Mouse (Mus musculus) liver, embryonic 15.5 days (tissue): ENCODE measurements at regions not wholly inside any gene's neighbourhood (a gene's known extent, or its start where the extent isn't known, plus 50 kb on each side); places are given as distances from the start of the nearest gene placed in this dataset.

Source experiments
- ATAC-seq: fragments of 200-750 bp; cut with Nextera tagmentation; 2 replicates; pipeline ENCODE4 v1.8.0; 2017; ENCODE audit warnings: moderate number of reproducible peaks, mild to moderate bottlenecking, moderate library complexity; ENCODE audit not compliant: insufficient read depth
- H3K27ac ChIP-seq: fragments of 300-500 bp; sonication (generic); replicated peaks from 2 replicates; pipeline ENCODE4 v1.5.1; 2015; ENCODE audit warnings: mild to moderate bottlenecking, inconsistent platforms
- H3K27me3 ChIP-seq: fragments of 300-500 bp; sonication (generic); 2 replicates; pipeline ENCODE4 v1.6.1; 2015; ENCODE audit warnings: mild to moderate bottlenecking, inconsistent platforms
- H3K36me3 ChIP-seq: fragments of 300-500 bp; sonication (generic); replicated peaks from 2 replicates; pipeline ENCODE4 v1.6.1; 2015; ENCODE audit warnings: moderate library complexity, mild to moderate bottlenecking, inconsistent platforms
- H3K4me1 ChIP-seq: fragments of 300-500 bp; sonication (generic); replicated peaks from 2 replicates; pipeline ENCODE4 v1.6.1; 2015; ENCODE audit warnings: inconsistent platforms
- H3K4me2 ChIP-seq: fragments of 300-500 bp; sonication (generic); 2 replicates; pipeline ENCODE4 v1.6.1; 2015; ENCODE audit warnings: moderate library complexity, mild to moderate bottlenecking, inconsistent platforms
- H3K4me3 ChIP-seq: fragments of 300-500 bp; sonication (generic); replicated peaks from 2 replicates; pipeline ENCODE4 v1.5.1; 2015; ENCODE audit warnings: mild to moderate bottlenecking, inconsistent platforms
- H3K9ac ChIP-seq: fragments of 300-500 bp; sonication (generic); 2 replicates; pipeline ENCODE4 v1.6.1; 2015; ENCODE audit warnings: moderate library complexity, mild to moderate bottlenecking, inconsistent platforms
- H3K9me3 ChIP-seq: fragments of 300-500 bp; sonication (generic); replicated peaks from 2 replicates; pipeline ENCODE4 v1.6.1; 2016; ENCODE audit warnings: inconsistent platforms
- WGBS: fragments of 180-500 bp; shearing (Covaris S2); methylation state at CpG from one replicate; pipeline ENCODE4 v1.1.7; 2015; ENCODE audit warnings: mixed read lengths; ENCODE audit not compliant: insufficient replicate concordance; 5-methylcytosine and 5-hydroxymethylcytosine counted together

GRCm38 (mm10) chr2:133138877-133139276 lies 193.2 kb upstream of the Fermt1 start:
- Histone ChIP-seq H3K27me3 (no peaks in the 10 kb centered on the region), H3K4me1 (no peaks in the 10 kb centered on the region), H3K4me2 (no peak overlapping the region), H3K36me3 (no peaks in the 10 kb centered on the region), H3K9me3 (no peaks in the 10 kb centered on the region), H3K4me3 (no peak overlapping the region), H3K27ac (no peak overlapping the region), H3K9ac (no peak overlapping the region)
- no peak for ATAC-seq
- whole genome bisulfite sequencing = 39% methylated on average over 4 of the region's 4 CpGs

- no peaks in the 10 kb centered on the region for H3K9me3 ChIP-seq
- no peak for ATAC-seq
- no peaks in the 10 kb centered on the region for H3K27me3 ChIP-seq
- H3K4me2 ChIP-seq = no peak overlapping the region
- no peaks in the 10 kb centered on the region for H3K36me3 ChIP-seq
- H3K9ac ChIP-seq = no peak overlapping the region
- WGBS = 37% methylated on average over 6 of the region's 6 CpGs
- no peak overlapping the region for H3K4me3 ChIP-seq
- no peak overlapping the region for H3K27ac ChIP-seq
- no peaks in the 10 kb centered on the region for H3K4me1 ChIP-seq
Measured at GRCm38 (mm10) chr2:133141341-133142035, 195.8 kb upstream of the Fermt1 start.

DNA sequence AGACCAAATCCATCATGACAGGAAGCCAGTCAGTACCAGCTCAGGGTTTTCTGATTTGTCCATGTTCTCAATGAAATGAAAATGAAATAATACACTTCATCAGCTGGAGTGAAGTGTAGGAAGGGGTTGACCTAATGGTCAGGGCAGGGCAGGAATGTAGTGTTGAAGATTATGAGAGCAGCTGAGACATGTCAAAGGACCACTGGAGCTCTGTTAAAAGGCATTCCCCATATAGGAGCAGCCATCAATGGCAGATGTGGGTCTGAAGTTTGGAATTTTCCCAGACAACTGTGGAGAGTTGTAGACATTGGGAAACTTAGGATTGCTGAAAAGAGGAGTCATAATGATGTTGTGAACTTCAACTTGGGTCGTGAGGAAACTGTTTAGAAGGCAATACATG lies 206.8 kb upstream of the Fermt1 start:
- H3K36me3 ChIP-seq = no peaks in the 10 kb centered on the region
- no peaks in the 10 kb centered on the region for H3K4me1 ChIP-seq
- H3K9ac ChIP-seq = no peak overlapping the region
- H3K4me2 ChIP-seq = no peak overlapping the region
- H3K27ac ChIP-seq = no peak overlapping the region
- 33% methylated on average over 1 of the region's 1 CpGs for WGBS
- no peak for ATAC-seq
- H3K4me3 ChIP-seq = no peak overlapping the region
- no peaks in the 10 kb centered on the region for H3K27me3 ChIP-seq
- H3K9me3 ChIP-seq = no peaks in the 10 kb centered on the region

- H3K4me1 ChIP-seq = no peaks in the 10 kb centered on the region
- H3K27ac ChIP-seq = no peak overlapping the region
- H3K36me3 ChIP-seq = no peaks in the 10 kb centered on the region
- H3K27me3 ChIP-seq = no peaks in the 10 kb centered on the region
- no peak overlapping the region for H3K4me3 ChIP-seq
- H3K4me2 ChIP-seq = no peak overlapping the region
- no peaks in the 10 kb centered on the region for H3K9me3 ChIP-seq
- WGBS = 47% methylated on average over 3 of the region's 3 CpGs
- no peak overlapping the region for H3K9ac ChIP-seq
- ATAC-seq = no peak
Measured at GRCm38 (mm10) chr2:133156537-133156936, 210.8 kb upstream of the Fermt1 start.

- 58% methylated on average over 8 of the region's 8 CpGs for WGBS
- H3K27me3 ChIP-seq = no peaks in the 10 kb centered on the region
- H3K4me3 ChIP-seq = no peak overlapping the region
- no peak for ATAC-seq
- no peak overlapping the region for H3K9ac ChIP-seq
- no peaks in the 10 kb centered on the region for H3K36me3 ChIP-seq
- no peaks in the 10 kb centered on the region for H3K4me1 ChIP-seq
- no peaks in the 10 kb centered on the region for H3K9me3 ChIP-seq
- H3K27ac ChIP-seq = no peak overlapping the region
- H3K4me2 ChIP-seq = no peak overlapping the region
Measured at GRCm38 (mm10) chr2:133158206-133158605, 212.5 kb upstream of the Fermt1 start.

DNA sequence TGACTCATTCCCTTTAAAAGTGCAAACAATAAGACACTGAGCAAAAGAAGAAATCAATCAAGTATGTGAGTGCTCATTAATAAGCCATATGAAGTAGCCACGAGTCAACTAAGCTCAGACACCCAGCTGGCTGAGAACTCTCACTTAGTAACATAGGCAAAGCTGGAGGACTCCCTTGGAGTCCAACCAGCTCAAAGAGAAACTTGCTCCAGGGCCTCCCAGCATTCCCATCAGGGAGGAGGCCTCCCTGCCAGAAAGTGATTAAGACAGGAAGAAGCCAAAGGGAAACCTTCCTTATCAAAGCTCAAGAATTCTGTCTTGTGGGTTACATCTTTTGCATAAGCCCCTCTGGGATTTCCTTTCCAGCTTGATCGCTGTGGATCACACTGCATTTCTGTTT lies 213.7 kb upstream of the Fermt1 start:
- Histone ChIP-seq H3K27ac (no peak overlapping the region), H3K4me3 (no peak overlapping the region), H3K9ac (no peak overlapping the region), H3K4me2 (no peak overlapping the region), H3K27me3 (no peaks in the 10 kb centered on the region), H3K4me1 (no peaks in the 10 kb centered on the region), H3K36me3 (no peaks in the 10 kb centered on the region), H3K9me3 (no peaks in the 10 kb centered on the region)
- WGBS = 21% methylated on average over 2 of the region's 2 CpGs
- ATAC-seq = no peak

- Histone ChIP-seq H3K4me3 (no peak overlapping the region), H3K9me3 (no peaks in the 10 kb centered on the region), H3K36me3 (no peaks in the 10 kb centered on the region), H3K4me1 (no peaks in the 10 kb centered on the region), H3K9ac (no peak overlapping the region), H3K27ac (no peak overlapping the region), H3K4me2 (no peak overlapping the region), H3K27me3 (no peaks in the 10 kb centered on the region)
- ATAC-seq = no peak
- 56% methylated on average over 3 of the region's 3 CpGs for WGBS
Measured at GRCm38 (mm10) chr2:133176411-133176810, 230.7 kb upstream of the Fermt1 start.

- Histone ChIP-seq H3K4me1 (no peaks in the 10 kb centered on the region), H3K27ac (no peak overlapping the region), H3K9ac (no peak overlapping the region), H3K27me3 (no peaks in the 10 kb centered on the region), H3K4me3 (no peak overlapping the region), H3K36me3 (no peaks in the 10 kb centered on the region), H3K9me3 (no peaks in the 10 kb centered on the region), H3K4me2 (no peak overlapping the region)
- ATAC-seq = no peak
- 67% methylated on average over 1 of the region's 1 CpGs for WGBS
Measured at GRCm38 (mm10) chr2:133181216-133181615, 235.5 kb upstream of the Fermt1 start.

- Histone ChIP-seq H3K27ac (no peak overlapping the region), H3K4me2 (no peak overlapping the region), H3K9ac (no peak overlapping the region), H3K36me3 (no peaks in the 10 kb centered on the region), H3K4me3 (no peak overlapping the region), H3K9me3 (no peaks in the 10 kb centered on the region), H3K27me3 (no peaks in the 10 kb centered on the region), H3K4me1 (no peaks in the 10 kb centered on the region)
- 42% methylated on average over 4 of the region's 4 CpGs for WGBS
- no peak for ATAC-seq
Measured at GRCm38 (mm10) chr2:133182920-133183319, 237.2 kb upstream of the Fermt1 start.

GRCm38 (mm10) chr2:133204295-133204866 lies 258.7 kb upstream of the Fermt1 start:
- Histone ChIP-seq H3K4me1 (no peaks in the 10 kb centered on the region), H3K36me3 (no peaks in the 10 kb centered on the region), H3K4me2 (no peak overlapping the region), H3K27ac (no peak overlapping the region), H3K9ac (no peak overlapping the region), H3K4me3 (no peak overlapping the region), H3K9me3 (no peaks in the 10 kb centered on the region), H3K27me3 (no peaks in the 10 kb centered on the region)
- ATAC-seq = no peak
- WGBS = 41% methylated on average over 5 of the region's 5 CpGs

DNA sequence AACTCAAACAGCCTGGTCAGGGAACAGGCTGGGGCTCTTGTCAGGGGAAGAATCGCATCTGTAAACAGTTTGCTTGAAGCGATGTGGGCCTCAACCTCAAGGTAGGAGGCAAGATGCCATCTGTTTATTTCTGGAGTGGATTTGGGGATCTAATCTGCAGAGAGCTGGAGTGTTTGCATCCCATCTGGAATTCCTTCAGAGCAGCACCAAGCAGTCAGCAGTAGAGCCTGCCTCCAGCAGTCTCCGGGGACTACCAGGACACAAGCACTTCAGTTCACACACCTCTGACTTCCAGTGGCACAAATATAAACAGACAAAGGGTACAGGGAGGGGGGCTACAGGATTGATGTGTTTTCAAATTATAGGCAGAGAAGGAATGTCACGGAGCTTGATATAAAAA lies 262.8 kb upstream of the Fermt1 start:
- Histone ChIP-seq H3K9me3 (no peaks in the 10 kb centered on the region), H3K4me3 (no peak overlapping the region), H3K36me3 (no peaks in the 10 kb centered on the region), H3K4me1 (no peaks in the 10 kb centered on the region), H3K4me2 (no peak overlapping the region), H3K9ac (no peak overlapping the region), H3K27me3 (no peaks in the 10 kb centered on the region), H3K27ac (no peak overlapping the region)
- ATAC-seq = no peak
- 50% methylated on average over 4 of the region's 4 CpGs for WGBS
